Mouse (Mus musculus) myocyte (in vitro differentiated cells): Measurements from ENCODE around the gene Casp7.

Experiments used
- E2F4 ChIP-seq: IDR thresholded peaks from one replicate; pipeline ENCODE4 v1.6.1; 2011; ENCODE audit warnings: mild to moderate bottlenecking, control low read depth, moderate library complexity; ENCODE audit not compliant: insufficient read depth
- MAX ChIP-seq: IDR thresholded peaks from one replicate; pipeline ENCODE4 v1.6.1; 2011; ENCODE audit warnings: low read depth, mild to moderate bottlenecking, control low read depth
- USF1 ChIP-seq: IDR thresholded peaks from one replicate; pipeline ENCODE4 v1.6.1; 2011; ENCODE audit warnings: low read depth, mild to moderate bottlenecking, control low read depth, moderate library complexity

DNA sequence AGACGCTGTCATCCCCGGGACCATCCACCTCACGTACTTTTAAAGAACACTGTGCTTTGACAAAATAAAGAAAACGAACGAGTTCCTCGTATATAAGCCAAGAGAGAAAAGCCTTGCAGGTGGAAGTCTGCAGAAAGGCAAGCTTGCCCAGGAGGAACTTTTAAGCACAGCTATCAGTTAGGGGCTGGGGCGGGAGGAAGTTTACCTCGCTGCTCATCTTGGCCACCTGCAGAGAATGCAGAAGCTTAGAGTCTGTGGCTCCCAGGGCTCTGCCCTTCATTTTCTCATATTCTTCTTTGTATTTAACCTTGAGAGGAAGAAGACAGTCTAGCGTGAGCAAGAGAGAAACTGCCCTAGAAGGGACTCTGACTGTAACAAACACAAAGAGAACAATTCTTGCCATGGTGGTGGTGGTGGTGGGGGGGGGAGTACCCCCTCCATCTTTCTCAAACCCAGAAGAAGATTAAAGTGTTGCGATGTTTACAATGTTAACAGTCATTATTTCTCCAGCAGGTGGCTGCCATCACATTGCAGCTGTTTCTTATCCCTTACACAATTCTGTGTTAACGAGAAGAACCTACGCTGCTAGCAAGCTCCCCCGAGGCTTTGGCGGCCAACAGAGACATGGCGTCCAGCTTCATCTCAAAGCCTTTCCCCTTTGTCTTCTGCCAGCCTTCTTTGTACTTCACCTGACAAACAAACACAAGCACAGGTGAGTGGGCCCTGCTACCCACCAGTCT lies 33.0 kb upstream of the Casp7 start:
- no peak for TF ChIP-seq MAX
- no peak for TF ChIP-seq E2F4
- TF ChIP-seq USF1: no peak
